Mouse (Mus musculus): ENCODE data around the gene Ltf. TPM values are rescaled to one million over a fixed set of nuclear protein-coding genes. Genes with fewer than 3 reads are reported as not detected.

Gene Ltf
- total and polyA plus RNA-seq, 3 experiments, result 0.11 TPM; not detected in 2

DNA sequence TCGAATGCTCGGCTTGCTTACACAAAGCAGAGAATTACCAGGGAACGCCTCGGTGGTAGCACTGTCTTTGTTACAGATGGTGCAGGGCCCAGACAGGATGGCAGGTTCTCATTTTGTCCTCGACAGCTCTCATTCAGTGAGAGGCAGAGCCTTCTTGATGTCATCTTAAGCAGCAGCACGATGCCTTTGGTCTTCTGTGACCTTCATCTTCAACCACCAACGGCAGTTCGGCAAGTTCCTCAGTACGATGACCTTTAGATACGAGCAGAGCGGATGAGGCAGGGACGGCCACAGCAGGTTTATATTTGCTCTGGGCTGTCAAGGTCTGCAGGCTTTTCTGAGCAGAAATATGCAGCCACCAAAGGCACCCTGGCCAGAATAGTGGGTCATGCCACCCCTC, 17.4 kb upstream of the Ltf start:
- H3K4me1 ChIP-seq (ENCODE audit: control insufficient read depth in 1 of 2, insufficient read depth in 2 of 2, low read length in 2 of 2), result no peaks in the 10 kb centered on the region
- no peak overlapping the region for H3K9ac ChIP-seq (ENCODE audit: control insufficient read depth, low read depth, low read length, poor library complexity, severe bottlenecking)
- no peaks in the 10 kb centered on the region for H3K9me3 ChIP-seq (replicated peaks; ENCODE audit: insufficient read depth, low read length)
- H3K79me2 ChIP-seq (ENCODE audit: control insufficient read depth, insufficient read depth, low read length, poor library complexity), result no peaks in the 10 kb centered on the region
- H3K36me3 ChIP-seq (ENCODE audit: control insufficient read depth in 1 of 2, insufficient read depth in 2 of 2, low read length in 2 of 2), result no peaks in the 10 kb centered on the region
- peaks cover 0 to 5% of the 10 kb centered on the region in 2 experiments; a peak in 3 of 4 replicates for H3K27me3 ChIP-seq (ENCODE audit: control insufficient read depth in 1 of 2, insufficient read depth in 2 of 2, low read length in 2 of 2)
- no peak for TF ChIP-seq CHD1 (IDR thresholded peaks at IDR 0.05; ENCODE audit: low read depth, low read length)
- no peak for TF ChIP-seq NRF1 (IDR thresholded peaks at IDR 0.05; ENCODE audit: insufficient read depth, low read depth, low read length, poor library complexity, severe bottlenecking)
- TF ChIP-seq ZNF384 (IDR thresholded peaks at IDR 0.05; ENCODE audit: low read depth, low read length), result no peak
- no peak for TF ChIP-seq E2F4 (IDR thresholded peaks at IDR 0.05; ENCODE audit: borderline replicate concordance, low read depth, low read length)
- TF ChIP-seq ETS1 (IDR thresholded peaks at IDR 0.05; ENCODE audit: low read depth, low read length), result no peak
- TF ChIP-seq MXI1 (IDR thresholded peaks at IDR 0.05; ENCODE audit: low read depth, low read length), result no peak
- TF ChIP-seq TCF12 (IDR thresholded peaks at IDR 0.05; ENCODE audit: low read depth, low read length), result no peak
- no peak for TF ChIP-seq ZC3H11A (IDR thresholded peaks at IDR 0.05; ENCODE audit: low read depth, low read length)
- no peak for TF ChIP-seq RAD21 (IDR thresholded peaks at IDR 0.05; ENCODE audit: low read depth, low read length)
- TF ChIP-seq ZMIZ1 (IDR thresholded peaks at IDR 0.05; ENCODE audit: low read depth, low read length), result no peak
- TF ChIP-seq UBTF (IDR thresholded peaks at IDR 0.05; ENCODE audit: borderline replicate concordance, insufficient read depth, low read depth, low read length), result no peak
- TF ChIP-seq USF2 (IDR thresholded peaks at IDR 0.05; ENCODE audit: borderline replicate concordance in 1 of 2, insufficient read depth in 1 of 2, low read depth in 1 of 2, low read length in 2 of 2), result no peak
- no peak for TF ChIP-seq CHD2 (IDR thresholded peaks at IDR 0.05; ENCODE audit: low read length)
- no peak for TF ChIP-seq GABPA (IDR thresholded peaks at IDR 0.05; ENCODE audit: low read depth, low read length)
- TF ChIP-seq MAZ (IDR thresholded peaks at IDR 0.05; ENCODE audit: low read depth, low read length), result no peak
- TF ChIP-seq TAL1 (IDR thresholded peaks at IDR 0.05; ENCODE audit: low read length), result no peak
- TF ChIP-seq SIN3A (IDR thresholded peaks at IDR 0.05; ENCODE audit: low read length), result no peak
- no peak for TF ChIP-seq USF1 (IDR thresholded peaks at IDR 0.05; ENCODE audit: low read depth, low read length)
- TF ChIP-seq ELF1 (IDR thresholded peaks at IDR 0.05; ENCODE audit: low read depth, low read length), result no peak
- TF ChIP-seq MYC (IDR thresholded peaks at IDR 0.05; ENCODE audit: low read depth, low read length), result no peak
- no peak overlapping the region for H3K27ac ChIP-seq (ENCODE audit: control insufficient read depth, low read depth, low read length)
- DNase-seq (ENCODE audit: low read depth, low spot score), result no peak
- no peak overlapping the region for H3K4me3 ChIP-seq (ENCODE audit: control insufficient read depth in 1 of 2, insufficient read depth in 1 of 2, low read depth in 2 of 2, low read length in 2 of 2)

DNA sequence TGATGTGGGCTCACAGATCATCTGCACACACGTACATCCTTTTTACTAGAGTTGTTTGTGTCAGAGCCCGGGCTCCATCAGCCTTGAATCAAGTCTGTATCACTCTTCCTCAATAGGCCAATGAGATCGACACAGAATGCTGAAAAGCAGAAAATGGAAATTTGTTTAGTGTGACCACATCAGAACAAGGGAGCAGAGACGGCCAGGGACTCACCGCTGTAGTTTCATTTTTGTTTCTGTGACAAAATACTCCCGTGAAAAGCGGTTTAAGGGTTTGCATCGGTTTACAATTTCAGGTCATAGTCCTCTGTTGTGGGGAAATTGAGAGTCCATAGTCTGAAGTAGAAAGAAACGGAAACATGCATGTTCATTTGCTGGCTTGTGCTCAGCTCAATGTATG, 15.8 kb upstream of the Ltf start:
- Histone ChIP-seq H3K9me3 (replicated peaks; ENCODE audit: insufficient read depth, low read length) (no peaks in the 10 kb centered on the region), H3K79me2 (ENCODE audit: control insufficient read depth, insufficient read depth, low read length, poor library complexity) (no peaks in the 10 kb centered on the region), H3K4me1 (ENCODE audit: control insufficient read depth in 1 of 2, insufficient read depth in 2 of 2, low read length in 2 of 2) (no peaks in the 10 kb centered on the region), H3K27me3 (ENCODE audit: control insufficient read depth in 1 of 2, insufficient read depth in 2 of 2, low read length in 2 of 2) (peaks cover 0 to 5% of the 10 kb centered on the region in 2 experiments; a peak in 3 of 4 replicates), H3K9ac (ENCODE audit: control insufficient read depth, low read depth, low read length, poor library complexity, severe bottlenecking) (no peak overlapping the region), H3K27ac (ENCODE audit: control insufficient read depth, low read depth, low read length) (no peak overlapping the region), H3K4me3 (ENCODE audit: control insufficient read depth in 1 of 2, insufficient read depth in 1 of 2, low read depth in 2 of 2, low read length in 2 of 2) (no peak overlapping the region), H3K36me3 (ENCODE audit: control insufficient read depth in 1 of 2, insufficient read depth in 2 of 2, low read length in 2 of 2) (no peaks in the 10 kb centered on the region)
- TF ChIP-seq EP300 (IDR thresholded peaks at IDR 0.05; ENCODE audit: low read depth in 1 of 2, low read length in 2 of 2) (no peak), POLR2AphosphoS5 (IDR thresholded peaks at IDR 0.05; ENCODE audit: borderline replicate concordance, low read depth, low read length) (no peak), ZNF384 (IDR thresholded peaks at IDR 0.05; ENCODE audit: low read depth, low read length) (no peak), MYB (IDR thresholded peaks at IDR 0.05; ENCODE audit: low read depth, low read length) (no peak), TAL1 (IDR thresholded peaks at IDR 0.05; ENCODE audit: low read length) (no peak), MXI1 (IDR thresholded peaks at IDR 0.05; ENCODE audit: low read depth, low read length) (no peak), E2F4 (IDR thresholded peaks at IDR 0.05; ENCODE audit: borderline replicate concordance, low read depth, low read length) (no peak), HCFC1 (IDR thresholded peaks at IDR 0.05; ENCODE audit: low read depth, low read length) (no peak), POLR2AphosphoS2 (IDR thresholded peaks at IDR 0.05; ENCODE audit: low read length) (no peak), POLR2A (IDR thresholded peaks at IDR 0.05; ENCODE audit: control insufficient read depth in 1 of 2, insufficient read depth in 1 of 2, low read depth in 1 of 2, low read length in 2 of 2, poor library complexity in 1 of 2) (no peak), NELFE (IDR thresholded peaks at IDR 0.05; ENCODE audit: low read depth, low read length) (no peak), ZKSCAN1 (IDR thresholded peaks at IDR 0.05; ENCODE audit: low read depth, low read length) (no peak), SIN3A (IDR thresholded peaks at IDR 0.05; ENCODE audit: low read length) (no peak), USF2 (IDR thresholded peaks at IDR 0.05; ENCODE audit: borderline replicate concordance in 1 of 2, insufficient read depth in 1 of 2, low read depth in 1 of 2, low read length in 2 of 2) (no peak), MAZ (IDR thresholded peaks at IDR 0.05; ENCODE audit: low read depth, low read length) (no peak), ZC3H11A (IDR thresholded peaks at IDR 0.05; ENCODE audit: low read depth, low read length) (no peak), MYC (IDR thresholded peaks at IDR 0.05; ENCODE audit: low read depth, low read length) (no peak)
- DNase-seq (ENCODE audit: low read depth, low spot score), result no peak

All from MEL (cell line).